Mouse (Mus musculus) cerebellum, postnatal 14 days (tissue): ENCODE measurements at regions not wholly inside any gene's neighbourhood (a gene's known extent, or its start where the extent isn't known, plus 50 kb on each side); places are given as distances from the start of the nearest gene placed in this dataset.
A peak's percentile ranks its signal among the peaks of the same experiment; 100 is the strongest.

Experiments used
- DNase-seq, 2 experiments: peaks; one replicate each; pipeline ENCODE4 v3.0.0; 2021; ENCODE audit warnings: mixed read lengths in 2 of 2

DNA sequence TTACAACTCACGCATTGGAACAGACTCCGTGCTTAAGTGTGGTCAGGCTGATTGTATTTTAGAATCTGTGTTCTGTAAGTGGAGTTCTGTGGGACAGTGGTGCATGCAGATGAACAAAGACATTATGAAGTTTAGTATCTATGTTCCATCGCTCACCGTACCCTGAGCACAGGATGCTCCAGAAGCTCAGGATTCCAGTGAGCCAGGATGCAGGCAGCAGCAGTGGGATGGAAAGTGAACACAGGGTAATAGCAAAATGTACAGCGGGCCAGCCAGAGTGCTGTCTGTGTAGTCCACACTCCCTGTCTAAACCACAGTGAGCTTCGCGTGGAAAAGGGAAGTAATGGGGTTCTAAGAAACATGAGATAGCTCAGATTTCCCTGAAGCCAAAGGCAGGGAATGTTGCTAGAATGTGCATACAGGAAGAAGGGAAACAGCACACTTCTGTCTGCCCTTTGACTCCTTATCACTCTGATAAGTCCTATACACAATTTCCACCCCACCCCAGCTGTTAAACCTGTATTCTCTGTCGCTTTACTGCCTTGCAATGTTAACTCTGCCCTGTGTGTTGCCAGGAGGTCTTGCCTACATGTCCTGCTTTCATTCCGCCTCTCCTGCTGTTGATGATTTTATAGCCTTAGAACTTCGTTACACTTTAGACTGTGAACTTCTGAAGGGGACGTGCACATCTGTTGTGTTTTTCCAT lies 178.3 kb upstream of the Btg1 start:
- no peak for DNase-seq

DNA sequence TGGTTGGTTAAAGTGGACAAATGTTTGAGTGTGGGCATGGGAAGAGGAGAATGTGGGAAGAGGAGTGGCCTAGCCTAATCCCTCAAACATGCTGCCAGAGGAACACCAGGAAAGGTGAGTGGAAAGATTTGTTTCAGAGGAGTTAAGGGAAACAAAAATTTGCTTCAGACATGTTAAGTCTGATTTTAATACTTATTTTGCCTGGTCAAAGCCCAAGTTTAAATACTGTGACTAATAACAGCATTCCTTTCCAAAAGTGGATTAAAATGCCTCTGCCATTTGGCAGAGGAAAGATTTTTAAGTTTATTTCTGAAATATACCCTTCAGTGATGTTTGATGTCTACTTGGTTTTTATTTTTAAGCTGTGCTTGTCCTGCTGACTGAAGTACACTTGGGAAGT lies 174.6 kb upstream of the Btg1 start:
- no peak for DNase-seq

DNA sequence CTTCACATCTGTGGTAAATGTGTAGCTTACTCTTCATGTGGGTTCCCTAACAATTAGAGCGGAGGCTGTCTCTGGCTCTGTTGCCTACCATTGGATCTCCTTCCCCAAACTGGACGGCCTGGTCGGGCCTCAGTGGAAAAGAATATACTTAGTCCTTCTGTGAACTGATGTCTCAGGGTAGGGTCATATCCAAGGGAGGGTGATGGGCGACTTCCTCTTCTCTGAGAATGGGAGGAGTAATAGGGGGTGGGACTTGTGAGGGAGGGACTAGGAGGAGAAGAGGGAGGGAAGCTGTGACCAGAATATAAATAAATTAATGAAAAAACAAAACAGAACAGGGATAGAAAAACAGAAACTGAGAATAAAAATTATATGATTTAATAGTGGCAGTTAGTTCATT lies 166.5 kb upstream of the Btg1 start:
- no peak for DNase-seq

DNA sequence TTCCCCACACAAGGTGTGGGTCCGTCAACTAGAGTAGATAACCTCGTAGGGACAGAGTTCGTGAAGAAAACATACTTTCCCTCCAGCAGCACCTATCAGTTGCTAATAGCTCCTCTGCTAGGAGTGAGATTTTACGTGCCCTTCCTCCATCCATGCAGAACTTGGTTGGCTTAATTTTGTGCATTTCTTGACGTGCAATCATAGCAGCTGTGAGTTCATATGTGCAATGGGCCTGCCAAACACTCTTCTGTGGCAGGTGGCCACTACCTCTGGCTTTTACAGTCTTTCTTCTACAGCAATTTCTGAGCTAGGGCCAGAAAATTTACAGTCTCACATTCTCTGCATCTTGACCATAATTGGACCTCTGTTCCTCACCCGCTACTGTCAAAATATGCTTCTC lies 161.9 kb upstream of the Btg1 start:
- DNase-seq: peak in 1 of 2 experiments; percentile 4

DNA sequence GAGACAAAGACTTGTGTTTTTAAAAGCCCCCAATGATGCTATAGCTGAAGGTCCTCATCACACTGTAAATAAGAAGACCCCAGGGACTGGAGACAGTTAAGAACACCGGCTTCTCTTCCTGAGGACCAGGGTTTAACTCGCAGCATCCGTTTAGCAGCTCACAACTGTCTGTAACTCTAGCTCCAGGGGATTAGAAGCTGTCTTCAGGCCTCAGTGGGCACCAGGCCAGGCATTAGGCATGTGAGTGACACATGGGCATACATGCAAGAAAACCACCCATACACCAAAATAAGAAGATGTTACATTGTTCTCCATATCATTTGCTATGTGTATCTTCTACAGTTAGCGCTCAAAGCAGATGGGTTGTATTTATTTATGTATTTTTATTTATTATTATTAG lies 158.3 kb upstream of the Btg1 start:
- DNase-seq: peak; percentile 16 to 36

DNA sequence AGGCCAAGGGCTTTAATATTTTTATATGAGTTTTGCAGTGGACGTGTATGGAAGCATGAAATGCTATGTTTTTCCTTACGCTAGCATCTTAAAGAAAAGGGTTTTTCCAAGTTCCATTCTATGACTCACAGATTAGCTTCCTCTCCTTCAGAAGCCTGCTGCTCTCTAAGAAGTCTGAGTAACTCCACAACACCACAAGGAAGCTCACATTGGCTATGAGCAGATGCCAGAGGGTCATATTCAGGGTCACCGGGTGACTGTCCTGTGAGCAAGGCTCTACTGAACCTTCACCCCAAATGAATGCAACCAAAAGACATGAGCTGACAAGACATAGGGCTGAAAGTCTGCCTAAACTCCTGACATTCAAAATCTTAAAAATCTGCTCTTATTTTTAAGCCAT lies 157.6 kb upstream of the Btg1 start:
- DNase-seq: no peak

DNA sequence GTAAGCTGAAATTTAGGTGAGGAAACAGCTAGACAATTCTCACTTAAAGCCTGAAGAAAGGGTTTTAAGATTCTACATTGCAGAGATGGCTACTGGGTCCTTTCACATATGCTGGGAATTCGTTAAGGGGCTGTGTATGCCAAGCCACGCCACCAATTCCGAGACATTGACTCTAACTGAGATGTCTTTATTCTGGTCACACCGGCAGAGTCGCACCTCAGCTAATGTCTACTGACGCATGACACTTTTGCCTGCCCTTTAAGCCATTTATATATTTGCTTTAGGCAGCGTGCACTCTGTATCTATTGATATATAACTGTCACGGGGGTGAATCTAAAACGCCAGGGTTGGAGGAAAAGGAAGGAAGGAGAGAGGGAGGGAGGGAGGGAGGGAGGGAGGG lies 156.7 kb upstream of the Btg1 start:
- no peak for DNase-seq

DNA sequence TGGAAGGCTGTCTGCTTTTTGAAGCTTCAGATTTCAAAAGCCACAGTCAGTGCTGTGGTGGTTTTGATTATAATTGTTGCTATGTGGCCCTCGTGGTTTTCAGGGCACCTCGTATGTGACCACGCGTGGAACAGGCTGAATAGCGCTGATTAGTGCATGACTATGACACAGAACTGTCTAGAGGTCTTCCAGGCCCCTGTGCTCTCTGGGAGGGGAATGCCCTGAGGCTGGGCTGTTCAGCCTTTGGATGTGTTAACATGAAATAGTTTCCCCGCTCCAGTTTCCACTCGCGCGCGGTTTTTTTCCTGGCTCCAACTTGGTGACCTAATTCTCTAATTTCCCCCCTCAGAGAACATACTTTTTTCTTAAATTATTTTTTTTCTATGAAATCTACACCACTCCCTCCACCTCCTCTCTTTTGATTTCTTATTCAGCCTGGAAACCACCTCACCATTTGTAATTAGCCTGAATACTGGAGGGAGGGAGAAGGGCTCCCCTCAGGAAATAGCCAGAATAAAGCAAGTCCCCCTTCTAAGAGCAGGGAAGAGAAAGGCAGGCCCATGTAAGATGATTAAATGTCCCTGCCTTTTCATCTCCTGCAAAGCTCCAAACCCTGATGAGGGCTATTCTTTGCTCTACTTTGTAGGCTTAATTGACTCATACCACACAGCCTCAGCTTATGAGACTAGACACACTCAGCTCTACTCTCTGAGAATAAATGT lies 156.0 kb upstream of the Btg1 start:
- no peak for DNase-seq

DNA sequence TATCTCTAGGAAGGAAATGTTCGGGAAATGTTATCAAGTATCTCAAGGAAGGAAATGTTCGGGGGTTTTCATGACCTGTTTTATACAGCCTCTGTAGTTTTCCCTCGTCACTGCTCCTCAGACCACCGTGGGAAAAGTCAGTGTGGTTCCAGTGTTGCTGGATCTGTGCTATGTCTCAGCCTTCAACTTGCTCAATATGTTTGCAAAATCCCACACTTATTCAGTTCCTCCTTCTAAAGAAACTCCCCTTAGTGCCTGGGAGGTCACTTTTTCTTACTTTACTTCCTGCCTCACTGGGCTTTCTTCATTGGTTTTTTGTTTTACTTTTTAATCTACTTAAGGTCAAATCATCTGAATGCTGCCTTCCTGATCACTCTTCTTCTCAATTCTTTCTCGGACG lies 150.8 kb upstream of the Btg1 start:
- no peak for DNase-seq

DNA sequence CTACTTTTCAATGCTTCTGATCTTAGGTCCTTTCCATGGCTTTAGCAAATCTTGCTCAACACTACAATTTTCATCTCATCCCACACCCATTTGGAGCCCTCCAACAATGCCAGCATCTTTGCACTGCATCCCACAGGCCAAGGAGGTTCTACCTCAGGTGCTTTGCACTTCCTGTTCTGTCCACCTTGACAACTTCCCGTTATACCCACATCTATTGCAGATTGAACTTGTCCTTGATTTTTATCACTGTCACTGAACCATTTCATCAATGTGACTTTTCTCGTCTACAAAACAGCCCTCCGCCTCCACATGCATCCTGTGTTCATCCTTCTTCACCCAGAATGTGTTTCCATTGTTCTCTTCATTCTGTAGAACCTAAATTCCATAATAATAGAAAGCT lies 150.0 kb upstream of the Btg1 start:
- DNase-seq: no peak

DNA sequence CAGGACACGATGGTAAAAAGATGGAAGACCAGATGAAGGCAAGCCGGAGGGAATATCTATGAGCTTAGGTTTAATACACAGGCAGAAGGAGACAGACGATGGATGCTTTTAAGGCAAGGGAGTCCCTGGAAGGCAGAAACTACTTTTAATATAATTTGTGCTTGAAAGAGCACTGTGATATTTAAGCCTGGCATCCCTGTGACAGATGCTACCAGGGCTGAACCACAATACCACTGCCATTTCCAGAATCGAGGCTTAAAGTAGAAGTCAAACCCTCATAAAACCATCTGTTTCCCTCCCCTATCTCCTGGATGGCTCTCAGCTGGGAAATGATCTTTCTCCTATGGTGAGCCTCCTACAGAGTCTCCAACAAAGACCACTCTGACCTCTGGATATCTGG lies 149.1 kb upstream of the Btg1 start:
- no peak for DNase-seq

DNA sequence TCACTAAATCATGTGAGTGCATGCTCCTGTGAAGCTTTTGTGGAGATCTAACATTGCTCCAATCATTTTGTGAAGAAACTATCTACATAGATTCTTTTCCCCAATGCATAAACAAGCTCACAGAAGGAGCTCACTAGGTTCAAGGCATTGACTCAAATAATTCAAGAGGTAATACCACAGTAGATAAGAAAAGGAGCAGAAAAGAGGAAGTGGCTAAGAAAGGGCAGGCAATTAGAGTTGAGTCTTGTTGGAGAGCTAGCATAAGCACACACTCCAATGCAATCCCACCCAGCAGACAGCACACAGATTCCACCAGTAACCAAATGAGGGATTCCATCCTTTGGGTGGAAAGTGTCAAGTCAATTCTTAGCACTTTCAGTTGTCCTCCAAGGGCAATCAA lies 145.3 kb upstream of the Btg1 start:
- no peak for DNase-seq

DNA sequence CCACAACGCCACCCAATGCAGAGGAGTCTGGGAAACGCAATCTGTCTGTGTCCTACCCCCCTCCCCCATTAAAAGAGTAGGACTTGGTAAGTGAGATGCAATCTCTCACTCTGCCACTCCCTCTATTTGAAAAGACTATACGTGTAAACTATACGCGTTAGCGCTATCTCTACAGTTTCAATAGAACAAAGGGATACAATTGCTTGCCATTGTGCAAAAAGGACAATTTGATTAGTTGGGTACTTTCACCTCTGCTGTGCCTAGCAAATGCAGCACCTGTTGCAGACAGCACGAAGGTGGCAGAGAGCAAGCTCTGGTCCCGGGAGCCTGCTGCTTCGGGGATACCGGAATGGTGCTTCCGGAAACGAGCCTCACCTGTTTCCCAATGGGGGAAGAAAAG lies 137.5 kb upstream of the Btg1 start:
- DNase-seq: no peak

DNA sequence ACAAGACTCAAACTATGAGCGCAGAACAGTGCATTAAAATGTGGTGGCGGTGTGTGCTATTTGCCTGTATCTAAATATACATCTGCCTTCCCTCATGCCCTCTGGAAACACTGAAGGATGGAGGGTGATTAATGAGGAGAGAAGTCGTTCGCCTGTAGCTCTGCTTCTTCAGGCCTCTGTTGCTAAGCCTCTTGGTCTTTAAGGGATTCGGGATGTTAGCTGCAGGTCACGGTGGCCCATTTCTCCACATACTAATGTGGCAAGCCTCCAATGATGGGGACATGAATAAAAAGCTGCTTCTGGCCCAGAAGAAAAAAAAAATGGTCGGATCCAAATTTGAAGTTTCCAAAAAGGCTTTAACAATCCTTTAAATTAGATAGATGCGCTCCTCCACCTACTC lies 137.0 kb upstream of the Btg1 start:
- DNase-seq: no peak

DNA sequence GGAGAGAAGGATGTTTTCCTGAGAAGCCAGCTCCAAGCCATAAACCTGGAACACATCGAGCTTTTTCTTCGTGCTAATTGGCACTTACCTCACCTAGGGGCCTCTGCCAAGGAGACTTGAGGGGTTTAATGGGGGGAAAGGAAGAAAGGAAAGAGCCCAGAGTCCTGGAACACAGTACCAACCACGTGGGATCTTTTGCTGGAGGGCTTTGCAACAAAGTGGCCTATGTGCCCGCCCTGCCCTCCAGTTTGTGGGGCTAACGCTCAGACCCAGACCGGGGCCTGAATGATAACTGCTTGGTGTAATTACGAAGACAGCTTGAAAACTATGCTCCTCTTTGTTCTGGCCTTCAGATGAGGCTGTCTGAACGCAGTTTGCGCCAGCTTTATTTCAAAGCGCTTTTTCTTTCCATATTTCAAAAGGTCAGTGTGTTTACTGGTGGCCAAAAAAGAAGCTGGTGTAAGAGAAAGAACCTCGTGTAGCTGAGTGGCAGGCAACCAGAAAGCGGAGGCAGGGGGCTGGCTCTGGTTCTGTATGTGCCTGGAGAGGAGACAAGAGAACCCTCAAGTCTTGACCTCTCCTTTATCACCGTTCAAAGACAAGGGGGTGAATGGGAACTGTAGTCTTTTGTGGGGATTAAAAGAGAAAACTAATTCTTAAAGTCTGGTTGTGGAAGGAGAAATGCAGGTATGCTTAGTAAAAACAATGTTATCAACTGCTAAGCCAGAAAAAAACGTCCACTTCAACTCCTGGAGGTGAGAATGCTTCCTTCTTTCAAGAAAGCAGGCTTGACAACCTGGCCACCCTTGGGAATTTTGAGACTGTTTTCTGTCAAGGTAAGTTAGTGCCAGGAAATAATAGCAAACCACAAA lies 136.1 kb upstream of the Btg1 start:
- peak; percentile 25 to 33 for DNase-seq

DNA sequence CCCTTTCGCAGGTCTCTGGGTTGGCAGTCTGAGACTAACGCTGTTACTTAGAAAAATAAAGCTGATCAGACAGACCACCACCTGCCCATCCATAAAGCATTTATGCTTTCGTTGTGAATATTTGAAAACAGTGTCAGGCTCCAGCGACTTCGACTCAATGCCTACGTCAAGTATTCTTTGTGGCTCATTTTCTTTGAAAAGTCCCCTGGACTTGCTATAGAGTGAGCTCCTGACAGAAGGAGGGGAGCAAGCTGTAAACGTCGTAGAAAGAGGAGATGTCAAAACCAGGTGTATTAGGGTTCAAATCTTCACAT lies 135.5 kb upstream of the Btg1 start:
- no peak for DNase-seq

DNA sequence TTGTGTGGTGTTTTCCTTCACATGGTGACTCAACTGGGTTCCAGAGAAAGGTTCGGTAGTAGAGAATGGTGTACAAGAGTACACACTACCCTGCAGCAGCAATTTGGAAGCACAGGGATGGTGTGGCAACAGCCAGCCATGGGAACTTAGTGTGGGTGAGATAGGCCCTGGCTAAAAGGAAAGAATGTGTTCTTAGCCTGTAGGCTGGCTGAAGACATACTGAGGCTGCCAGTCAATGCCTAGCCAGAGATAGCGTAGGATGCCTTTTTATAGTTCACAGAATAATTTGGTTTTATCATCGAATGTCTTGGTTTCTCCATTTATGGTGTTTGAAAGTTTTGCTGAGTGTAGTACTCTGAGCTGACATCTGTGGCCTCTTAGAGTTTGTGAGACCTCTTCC lies 130.1 kb upstream of the Btg1 start:
- DNase-seq: no peak

DNA sequence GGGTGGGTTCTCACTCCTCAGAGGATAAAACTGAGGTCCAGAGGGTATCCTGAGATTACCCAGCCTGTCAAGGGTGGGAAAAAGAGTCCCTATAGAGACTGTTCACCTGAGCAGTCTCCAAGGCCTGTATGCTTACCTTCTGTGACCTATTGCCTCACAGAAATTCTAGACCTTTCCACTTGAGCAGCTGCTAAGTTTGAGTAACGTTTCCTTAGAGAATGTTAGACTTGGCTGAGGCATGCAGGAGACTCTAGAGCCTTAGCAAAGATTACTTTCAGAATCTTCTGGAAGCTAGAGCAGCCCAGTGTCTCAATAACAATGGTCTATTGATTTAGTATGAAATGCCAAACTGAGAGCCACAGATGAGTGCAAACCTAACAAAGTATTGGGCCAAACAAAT lies 123.1 kb upstream of the Btg1 start:
- no peak for DNase-seq

DNA sequence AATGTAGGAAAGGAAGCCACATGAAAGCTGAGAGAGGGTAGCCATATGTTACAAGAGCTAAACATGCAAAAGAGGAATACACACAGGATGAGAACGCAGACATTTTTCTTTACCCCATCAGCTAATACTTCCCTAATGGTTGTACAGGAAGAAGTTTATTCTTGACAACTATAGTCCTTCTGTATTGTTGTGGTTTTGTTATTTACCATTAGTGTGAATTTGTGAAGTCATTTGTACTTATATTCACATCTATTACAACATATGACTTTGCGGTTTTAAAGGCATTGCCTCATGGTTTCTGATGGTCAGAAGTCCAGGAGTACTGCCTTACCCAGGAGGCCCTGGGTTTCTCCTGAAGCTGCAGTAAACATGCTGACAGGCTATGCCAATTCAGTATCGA lies 120.1 kb upstream of the Btg1 start:
- DNase-seq: no peak

DNA sequence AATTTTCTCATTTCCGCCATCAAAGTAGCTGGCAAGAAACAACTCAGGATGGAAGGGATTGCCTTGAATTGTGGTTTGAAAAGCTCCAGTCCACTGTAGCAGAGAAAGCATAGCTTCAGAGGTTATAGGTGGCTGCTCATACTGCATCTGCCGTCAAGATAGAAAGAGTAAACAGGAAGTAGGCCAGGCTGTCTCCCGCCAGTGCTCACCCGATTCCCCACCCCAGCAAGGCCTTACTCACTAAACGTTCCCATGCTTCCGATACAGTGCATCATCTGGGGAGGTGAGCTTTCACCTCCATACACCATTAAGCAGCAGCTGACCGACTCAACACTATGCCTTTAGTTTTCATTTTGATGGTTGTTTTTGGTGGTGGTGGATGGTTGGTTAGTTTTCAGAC lies 119.3 kb upstream of the Btg1 start:
- no peak for DNase-seq

DNA sequence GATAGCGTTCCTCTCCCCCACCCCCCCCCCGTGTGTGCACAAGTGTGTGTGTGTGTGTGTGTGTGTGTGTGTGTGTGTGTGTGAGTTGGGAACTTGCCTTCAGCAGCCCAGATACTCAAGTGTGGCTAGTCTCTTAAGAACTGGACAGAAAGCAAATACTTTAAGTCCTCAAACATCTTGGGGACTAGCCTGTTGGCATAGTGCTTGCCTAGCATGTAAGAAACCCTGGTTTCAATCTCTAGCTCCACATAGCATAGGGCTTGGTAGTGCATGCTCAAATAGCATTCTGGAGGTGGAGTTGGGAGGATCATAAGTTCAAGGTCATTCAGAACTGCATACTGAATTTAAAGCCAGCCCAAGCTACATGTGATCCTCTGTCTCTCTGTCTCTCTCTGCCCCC lies 117.5 kb upstream of the Btg1 start:
- DNase-seq: no peak

DNA sequence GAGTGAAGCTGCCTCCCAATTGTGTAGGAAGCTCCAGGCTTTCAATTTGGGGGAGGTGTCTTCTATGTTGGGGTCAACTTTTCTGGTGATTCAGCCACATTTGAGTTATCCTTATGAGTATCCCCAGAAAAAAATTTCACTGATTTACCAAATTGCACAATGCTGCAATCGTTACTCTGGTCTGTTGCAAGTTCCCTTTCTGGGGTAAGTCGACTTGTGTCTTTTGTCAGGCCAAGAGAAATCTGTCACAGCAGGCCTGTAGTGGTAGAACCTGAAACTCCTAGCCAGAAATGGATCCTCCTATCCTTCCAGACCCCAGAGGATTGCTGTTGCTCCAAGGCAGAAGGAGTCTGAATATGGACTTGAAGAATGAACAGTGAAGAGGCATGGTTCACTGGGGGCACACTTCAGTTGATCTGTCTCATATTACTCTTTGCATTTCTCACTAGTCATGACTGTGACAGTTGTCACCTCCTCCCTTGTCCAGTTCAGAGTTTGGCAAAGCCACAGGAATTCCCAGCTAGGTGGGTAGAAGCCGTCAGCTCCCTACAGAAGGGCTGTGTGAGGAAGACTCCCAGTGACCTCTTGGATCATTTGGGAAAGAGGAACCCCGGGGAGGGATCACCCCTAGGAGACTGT lies 114.6 kb upstream of the Btg1 start:
- peak in 1 of 2 experiments; percentile 9 for DNase-seq

DNA sequence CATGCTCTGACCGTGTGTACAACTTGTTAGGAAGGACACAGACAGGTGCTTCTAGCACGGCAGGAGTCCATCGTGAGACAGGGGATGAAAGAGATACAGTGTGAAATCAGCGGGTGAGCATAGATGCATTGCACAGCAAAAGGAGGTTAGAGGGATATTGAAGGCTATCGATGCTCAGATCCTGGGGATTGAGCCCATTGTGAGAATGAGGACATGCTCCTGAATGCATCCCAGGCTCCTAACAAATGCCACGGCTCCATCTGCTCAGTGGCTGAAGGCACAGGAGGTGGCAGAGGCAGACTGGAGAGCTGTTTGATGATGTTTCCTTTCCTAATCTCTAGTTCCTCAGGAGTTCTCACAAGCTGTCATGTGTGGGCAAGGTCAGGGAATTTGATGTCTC lies 114.1 kb upstream of the Btg1 start:
- peak; percentile 31 to 61 for DNase-seq

DNA sequence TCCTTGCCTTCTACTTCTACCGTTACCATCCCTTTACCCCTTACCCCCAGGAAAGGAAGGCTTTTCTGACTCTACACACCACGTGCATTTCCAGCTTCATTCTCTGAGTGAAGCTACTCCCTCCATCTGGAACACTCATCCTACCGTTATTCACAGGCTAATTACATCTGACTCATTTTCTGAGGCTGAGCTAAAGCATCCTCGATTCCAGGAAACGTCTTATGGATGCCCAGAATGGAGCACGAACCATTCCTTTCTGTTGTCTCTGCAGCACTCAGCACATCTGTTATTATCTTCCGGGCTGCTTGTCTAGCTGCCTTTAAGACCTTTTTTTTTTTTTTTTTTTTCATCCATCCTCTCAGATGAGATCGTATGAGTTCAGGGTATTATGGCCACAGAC lies 112.5 kb upstream of the Btg1 start:
- DNase-seq: no peak
